Mouse (Mus musculus) lung, postnatal 0 days (tissue): ENCODE measurements at regions not wholly inside any gene's neighbourhood (a gene's known extent, or its start where the extent isn't known, plus 50 kb on each side); places are given as distances from the start of the nearest gene placed in this dataset.

Source experiments
- CTCF ChIP-seq: IDR thresholded peaks from 2 replicates; pipeline ENCODE4 v1.5.1; 2016; ENCODE audit warnings: antibody characterized with exemption, mild to moderate bottlenecking
- EP300 ChIP-seq: IDR thresholded peaks from 2 replicates; pipeline ENCODE4 v1.6.1; 2016; ENCODE audit warnings: antibody characterized with exemption, mild to moderate bottlenecking, control low read depth

DNA sequence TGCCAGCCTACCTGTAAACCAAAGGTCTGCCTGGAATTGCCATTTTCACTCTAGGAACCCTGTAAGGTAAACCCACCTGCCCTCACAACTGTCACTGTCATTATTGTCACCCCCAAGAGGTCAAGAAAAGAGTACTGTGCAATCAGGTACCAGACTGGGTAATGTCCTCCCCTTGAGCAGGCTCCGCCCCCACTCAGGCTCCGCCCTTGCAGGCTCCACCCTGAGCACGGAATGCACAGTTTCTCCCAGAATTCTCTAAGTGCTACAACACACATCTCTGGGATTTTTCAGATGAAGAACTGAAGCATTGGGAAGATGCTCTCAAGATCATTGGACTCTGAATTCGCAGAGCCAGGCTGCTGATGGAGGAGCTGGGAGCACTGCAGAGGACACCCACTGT, 178.9 kb downstream of the Gm19410 start:
- TF ChIP-seq CTCF, result no peak
- no peak for TF ChIP-seq EP300
